Mouse (Mus musculus): ENCODE measurements around the gene Tmem184a.

GRCm38 (mm10) chr5:139815964-139816363, 3.8 kb downstream of the Tmem184a start:
- TF ChIP-seq POLR2A (IDR thresholded peaks at IDR 0.05; ENCODE audit: low read depth, low read length) (no peak), CTCF (IDR thresholded peaks at IDR 0.05; ENCODE audit: extremely low read depth, insufficient read depth, insufficient read length, insufficient replicate concordance) (no peak)
